Mouse (Mus musculus): ENCODE measurements around the gene Srgap1.

DNA sequence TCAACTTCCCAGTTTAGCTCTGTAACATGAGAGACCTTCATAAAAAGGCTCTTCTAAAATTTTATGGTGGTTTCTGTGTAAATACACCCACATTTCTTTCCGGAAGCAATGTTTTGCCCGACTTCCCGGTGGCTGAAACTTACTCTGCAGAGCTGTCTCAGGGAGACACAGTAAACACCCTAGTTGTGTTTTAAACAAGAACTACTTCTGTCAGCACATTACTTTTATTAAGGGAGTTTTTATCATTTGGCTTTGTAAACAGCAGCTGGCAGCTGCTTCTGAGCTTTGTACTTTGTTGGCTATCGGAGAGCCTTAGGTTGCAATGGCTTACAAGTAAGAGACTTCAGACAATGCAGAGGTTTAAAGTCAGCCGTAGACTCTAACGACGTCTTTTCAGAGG lies 17.4 kb downstream of the Srgap1 start:
- TF ChIP-seq POLR2A (IDR thresholded peaks at IDR 0.05; ENCODE audit: low read depth, low read length): no peak
- no peak for TF ChIP-seq CTCF (IDR thresholded peaks at IDR 0.05; ENCODE audit: borderline replicate concordance, insufficient read depth, low read length)
